Mouse (Mus musculus) adrenal gland, adult (tissue): Measurements from ENCODE around the gene Ppp1r9a.
A peak's percentile ranks its signal among the peaks of the same experiment; 100 is the strongest.

Source experiments
- DNase-seq, 2 experiments: peaks; one replicate each; pipeline ENCODE4 v3.0.0; 2022 to 2023; ENCODE audit warnings: low spot score in 1 of 2; ENCODE audit not compliant: inconsistent age in 2 of 2

The Ppp1r9a gene

GRCm38 (mm10) chr6:5099842-5100241, 197.1 kb downstream of the Ppp1r9a start:
- DNase-seq, result no peak

GRCm38 (mm10) chr6:5100347-5100746, 197.6 kb downstream of the Ppp1r9a start:
- DNase-seq, result no peak

GRCm38 (mm10) chr6:5102741-5103140, 200.0 kb downstream of the Ppp1r9a start:
- DNase-seq, result no peak

GRCm38 (mm10) chr6:5103769-5104168, 201.1 kb downstream of the Ppp1r9a start:
- DNase-seq, result no peak

GRCm38 (mm10) chr6:5104238-5104637, 201.5 kb downstream of the Ppp1r9a start:
- no peak for DNase-seq

- no peak for DNase-seq
Measured at GRCm38 (mm10) chr6:5108494-5108893, 205.8 kb downstream of the Ppp1r9a start.

- DNase-seq, result peak; percentile 89 to 96
Measured at GRCm38 (mm10) chr6:5109925-5110714, 207.4 kb downstream of the Ppp1r9a start.

GRCm38 (mm10) chr6:5110715-5111048, 208.0 kb downstream of the Ppp1r9a start:
- DNase-seq, result no peak

- peak in 1 of 2 experiments; percentile 59 for DNase-seq
Measured at GRCm38 (mm10) chr6:5113103-5113502, 210.4 kb downstream of the Ppp1r9a start.

GRCm38 (mm10) chr6:5113734-5114133, 211.0 kb downstream of the Ppp1r9a start:
- no peak for DNase-seq

- no peak for DNase-seq
Measured at GRCm38 (mm10) chr6:5114857-5115256, 212.1 kb downstream of the Ppp1r9a start.

- no peak for DNase-seq
Measured at GRCm38 (mm10) chr6:5119181-5119910, 216.6 kb downstream of the Ppp1r9a start.

- DNase-seq, result no peak
Measured at GRCm38 (mm10) chr6:5120229-5120628, 217.5 kb downstream of the Ppp1r9a start.

- no peak for DNase-seq
Measured at GRCm38 (mm10) chr6:5129364-5130093, 226.8 kb downstream of the Ppp1r9a start.

- DNase-seq, result no peak
Measured at GRCm38 (mm10) chr6:5134986-5135385, 232.3 kb downstream of the Ppp1r9a start.

GRCm38 (mm10) chr6:5136046-5136445, 233.3 kb downstream of the Ppp1r9a start:
- DNase-seq, result no peak

- DNase-seq, result no peak
Measured at GRCm38 (mm10) chr6:5138875-5139631, 236.3 kb downstream of the Ppp1r9a start.

- no peak for DNase-seq
Measured at GRCm38 (mm10) chr6:5139666-5140065, 236.9 kb downstream of the Ppp1r9a start.

- DNase-seq, result no peak
Measured at GRCm38 (mm10) chr6:5147488-5148142, 244.9 kb downstream of the Ppp1r9a start.

GRCm38 (mm10) chr6:5149941-5150340, 247.2 kb downstream of the Ppp1r9a start:
- DNase-seq, result no peak
